Mouse (Mus musculus) midbrain, embryonic 10.5 days (tissue): ENCODE results near the gene Gpat3. TPM values are rescaled to one million over a fixed set of nuclear protein-coding genes. Genes with fewer than 3 reads are reported as not detected.

Experiments
- DNase-seq: peaks from one replicate; pipeline ENCODE4 v3.0.0-alpha.2; 2017; ENCODE audit warnings: low spot score
- H3K27ac ChIP-seq: fragments of 300-500 bp; sonication (generic); replicated peaks from 2 replicates; pipeline ENCODE4 v1.5.1; 2016; ENCODE audit warnings: mild to moderate bottlenecking
- H3K27me3 ChIP-seq: fragments of 300-500 bp; sonication (generic); 2 replicates; pipeline ENCODE4 v1.6.1; 2016; ENCODE audit warnings: low read depth, mild to moderate bottlenecking; ENCODE audit not compliant: poor library complexity, severe bottlenecking
- H3K36me3 ChIP-seq: fragments of 300-500 bp; sonication (generic); 2 replicates; pipeline ENCODE4 v1.6.1; 2016; ENCODE audit warnings: mild to moderate bottlenecking, moderate library complexity
- H3K4me1 ChIP-seq: fragments of 300-500 bp; sonication (generic); 2 replicates; pipeline ENCODE4 v1.6.1; 2016
- H3K4me3 ChIP-seq: fragments of 300-500 bp; sonication (generic); 2 replicates; pipeline ENCODE4 v1.5.1; 2016; ENCODE audit warnings: mild to moderate bottlenecking, moderate library complexity
- H3K9me3 ChIP-seq: fragments of 300-500 bp; sonication (generic); replicated peaks from 2 replicates; pipeline ENCODE4 v1.6.1; 2016; ENCODE audit warnings: mild to moderate bottlenecking
- WGBS: fragments of 180-500 bp; shearing (Covaris S2); methylation state at CpG from one replicate; pipeline ENCODE4 v1.1.7; 2016; 5-methylcytosine and 5-hydroxymethylcytosine counted together
- polyA plus RNA-seq: library from polyadenylated mRNA; unstranded; fragments of >200 nt; fragmentation: Nextera tagmentation; extraction: Ambion mirVana; gene quantifications from 2 replicates; pipeline ENCODE4 v1.2.1, GENCODE M21; 2016

The Gpat3 gene
- polyA plus RNA-seq, 1 experiment from 2014 or later, result 1.1 TPM

- no peak overlapping the region for H3K27ac ChIP-seq
- H3K4me3 ChIP-seq, result no peak overlapping the region
- no peaks in the 10 kb centered on the region for H3K36me3 ChIP-seq
- H3K9me3 ChIP-seq, result no peaks in the 10 kb centered on the region
- H3K4me1 ChIP-seq, result no peaks in the 10 kb centered on the region
- DNase-seq, result no peak
- 79% methylated on average over 9 of the region's 9 CpGs for WGBS
- no peaks in the 10 kb centered on the region for H3K27me3 ChIP-seq
Observed at GRCm38 (mm10) chr5:100835862-100836538, 9.5 kb upstream of the Gpat3 start.

GRCm38 (mm10) chr5:100837907-100838306 lies 7.6 kb upstream of the Gpat3 start:
- no peak overlapping the region for H3K27ac ChIP-seq
- H3K9me3 ChIP-seq, result 0 out of 2 replicates have a peak, but pooled peaks cover 5% of the 10 kb centered on the region
- 93% methylated on average over 7 of the region's 7 CpGs for WGBS
- H3K4me1 ChIP-seq, result no peaks in the 10 kb centered on the region
- H3K27me3 ChIP-seq, result no peaks in the 10 kb centered on the region
- no peak for DNase-seq
- H3K4me3 ChIP-seq, result no peak overlapping the region
- no peaks in the 10 kb centered on the region for H3K36me3 ChIP-seq

- peaks cover 23% of the 10 kb centered on the region for H3K4me1 ChIP-seq
- no peak overlapping the region for H3K27ac ChIP-seq
- H3K36me3 ChIP-seq, result no peaks in the 10 kb centered on the region
- 60% methylated on average over 3 of the region's 3 CpGs for WGBS
- no peak for DNase-seq
- peaks cover 61% of the 10 kb centered on the region for H3K27me3 ChIP-seq
- H3K4me3 ChIP-seq, result no peak overlapping the region
- H3K9me3 ChIP-seq, result 0 out of 2 replicates have a peak, but pooled peaks cover 5% of the 10 kb centered on the region
Observed at GRCm38 (mm10) chr5:100844485-100844884, 1.0 kb upstream of the Gpat3 start.

- 0 out of 2 replicates have a peak, but pooled peaks cover 5% of the 10 kb centered on the region for H3K9me3 ChIP-seq
- H3K27ac ChIP-seq, result peak overlapping the region; percentile 64; the same call in 1 of the 2 replicates
- H3K36me3 ChIP-seq, result no peaks in the 10 kb centered on the region
- peak; percentile 66 for DNase-seq
- WGBS, result under 1% methylated on average over 52 of the region's 52 CpGs
- H3K27me3 ChIP-seq, result peaks cover 61% of the 10 kb centered on the region
- H3K4me3 ChIP-seq, result peak overlapping the region; percentile 78
- H3K4me1 ChIP-seq, result peaks cover 23% of the 10 kb centered on the region
Observed at GRCm38 (mm10) chr5:100845848-100846598, 510 bp downstream of the Gpat3 start.

- peaks cover 23% of the 10 kb centered on the region for H3K4me1 ChIP-seq
- DNase-seq, result no peak
- H3K27me3 ChIP-seq, result peaks cover 61% of the 10 kb centered on the region
- WGBS, result 1% methylated on average over 22 of the region's 22 CpGs
- H3K36me3 ChIP-seq, result no peaks in the 10 kb centered on the region
- H3K9me3 ChIP-seq, result 0 out of 2 replicates have a peak, but pooled peaks cover 5% of the 10 kb centered on the region
- H3K27ac ChIP-seq, result peak overlapping the region; percentile 64; the same call in 1 of the 2 replicates
- peak overlapping the region; percentile 78 for H3K4me3 ChIP-seq
Observed at GRCm38 (mm10) chr5:100846599-100846920, 1.0 kb downstream of the Gpat3 start.

- Histone ChIP-seq H3K27me3 (peaks cover 61% of the 10 kb centered on the region), H3K27ac (no peak overlapping the region), H3K36me3 (no peaks in the 10 kb centered on the region), H3K4me1 (peaks cover 23% of the 10 kb centered on the region), H3K4me3 (peak overlapping the region; percentile 78; the same call in 1 of the 2 replicates), H3K9me3 (0 out of 2 replicates have a peak, but pooled peaks cover 4% of the 10 kb centered on the region)
- 9% methylated on average over 2 of the region's 2 CpGs for WGBS
- no peak for DNase-seq
Observed at GRCm38 (mm10) chr5:100847143-100847542, 1.6 kb downstream of the Gpat3 start.

- no peak overlapping the region for H3K27ac ChIP-seq
- H3K9me3 ChIP-seq, result no peaks in the 10 kb centered on the region
- H3K4me1 ChIP-seq, result no peaks in the 10 kb centered on the region
- no peak for DNase-seq
- H3K36me3 ChIP-seq, result no peaks in the 10 kb centered on the region
- whole genome bisulfite sequencing, result 93% methylated on average over 4 of the region's 4 CpGs
- peaks cover 2% of the 10 kb centered on the region; the same call in 1 of the 2 replicates for H3K27me3 ChIP-seq
- H3K4me3 ChIP-seq, result no peak overlapping the region
Observed at GRCm38 (mm10) chr5:100853963-100854362, 8.4 kb downstream of the Gpat3 start.

- Histone ChIP-seq H3K4me3 (no peak overlapping the region), H3K4me1 (no peaks in the 10 kb centered on the region), H3K9me3 (no peaks in the 10 kb centered on the region), H3K27me3 (no peaks in the 10 kb centered on the region), H3K27ac (no peak overlapping the region), H3K36me3 (no peaks in the 10 kb centered on the region)
- DNase-seq, result no peak
- WGBS, result 86% methylated on average over 3 of the region's 3 CpGs
Observed at GRCm38 (mm10) chr5:100856552-100856951, 11.0 kb downstream of the Gpat3 start.

GRCm38 (mm10) chr5:100860417-100861053 lies 15.0 kb downstream of the Gpat3 start:
- WGBS, result 88% methylated on average over 12 of the region's 12 CpGs

GRCm38 (mm10) chr5:100861140-100861539 lies 15.6 kb downstream of the Gpat3 start:
- Histone ChIP-seq H3K4me3 (no peak overlapping the region), H3K27me3 (no peaks in the 10 kb centered on the region), H3K9me3 (no peaks in the 10 kb centered on the region), H3K4me1 (no peaks in the 10 kb centered on the region), H3K36me3 (no peaks in the 10 kb centered on the region), H3K27ac (no peak overlapping the region)
- 75% methylated on average over 4 of the region's 4 CpGs for WGBS
- no peak for DNase-seq

More at GRCm38 (mm10) chr5:100860417-100861053, 15.0 kb downstream of the Gpat3 start:
- H3K4me1 ChIP-seq, result no peaks in the 10 kb centered on the region
- DNase-seq, result no peak
- H3K36me3 ChIP-seq, result no peaks in the 10 kb centered on the region
- no peak overlapping the region for H3K27ac ChIP-seq
- no peaks in the 10 kb centered on the region for H3K9me3 ChIP-seq
- H3K4me3 ChIP-seq, result no peak overlapping the region
- no peaks in the 10 kb centered on the region for H3K27me3 ChIP-seq

GRCm38 (mm10) chr5:100861811-100862210 lies 16.3 kb downstream of the Gpat3 start:
- H3K4me3 ChIP-seq, result no peak overlapping the region
- H3K4me1 ChIP-seq, result no peaks in the 10 kb centered on the region
- WGBS, result 86% methylated on average over 7 of the region's 7 CpGs
- no peak overlapping the region for H3K27ac ChIP-seq
- H3K9me3 ChIP-seq, result no peaks in the 10 kb centered on the region
- no peak for DNase-seq
- no peaks in the 10 kb centered on the region for H3K27me3 ChIP-seq
- H3K36me3 ChIP-seq, result no peaks in the 10 kb centered on the region

GRCm38 (mm10) chr5:100863091-100863490 lies 17.6 kb downstream of the Gpat3 start:
- 68% methylated on average over 2 of the region's 2 CpGs for WGBS
- H3K4me1 ChIP-seq, result no peaks in the 10 kb centered on the region
- no peaks in the 10 kb centered on the region for H3K27me3 ChIP-seq
- DNase-seq, result no peak
- H3K36me3 ChIP-seq, result no peaks in the 10 kb centered on the region
- H3K27ac ChIP-seq, result no peak overlapping the region
- no peaks in the 10 kb centered on the region for H3K9me3 ChIP-seq
- no peak overlapping the region for H3K4me3 ChIP-seq
